Mouse (Mus musculus) liver, adult 2 months (tissue): ENCODE measurements at regions not wholly inside any gene's neighbourhood (a gene's known extent, or its start where the extent isn't known, plus 50 kb on each side); places are given as distances from the start of the nearest gene placed in this dataset.

ENCODE experiments used
- DNase-seq: peaks from one replicate; pipeline ENCODE4 v3.0.0-alpha.2; 2011; ENCODE audit warnings: low read depth, low spot score; ENCODE audit errors: extremely low read depth
- H3K27ac ChIP-seq: fragments of 200-500 bp; replicated peaks from 2 replicates; pipeline ENCODE4 v1.5.1; 2012; ENCODE audit warnings: low read depth, mild to moderate bottlenecking, control low read depth, inconsistent platforms, low read length; ENCODE audit not compliant: insufficient read depth
- H3K27me3 ChIP-seq: fragments of 200-500 bp; 2 replicates; pipeline ENCODE4 v1.6.1; 2012; ENCODE audit warnings: mild to moderate bottlenecking, moderate library complexity, low read length, inconsistent platforms; ENCODE audit not compliant: control insufficient read depth, insufficient read depth
- H3K36me3 ChIP-seq: fragments of 200-500 bp; 2 replicates; pipeline ENCODE4 v1.6.1; 2012; ENCODE audit warnings: low read length, inconsistent platforms; ENCODE audit not compliant: control insufficient read depth, insufficient read depth
- H3K4me1 ChIP-seq: fragments of 200-500 bp; 2 replicates; pipeline ENCODE4 v1.6.1; 2011; ENCODE audit warnings: low read length; ENCODE audit not compliant: control insufficient read depth, insufficient read depth
- H3K4me3 ChIP-seq: fragments of 200-500 bp; 2 replicates; pipeline ENCODE4 v1.5.1; 2011; ENCODE audit warnings: low read depth, mild to moderate bottlenecking, control low read depth, low read length, moderate library complexity; ENCODE audit not compliant: insufficient read depth
- H3K79me2 ChIP-seq: fragments of 200-500 bp; 2 replicates; pipeline ENCODE4 v1.6.1; 2012; ENCODE audit warnings: inconsistent platforms, mild to moderate bottlenecking, low read length, moderate library complexity; ENCODE audit not compliant: control insufficient read depth, insufficient read depth
- H3K9ac ChIP-seq: fragments of 200-500 bp; 2 replicates; pipeline ENCODE4 v1.6.1; 2012; ENCODE audit warnings: low read depth, mild to moderate bottlenecking, control low read depth, inconsistent platforms, low read length
- CTCF ChIP-seq: fragments of 200-500 bp; IDR thresholded peaks from 2 replicates; pipeline ENCODE4 v1.5.1; 2011; ENCODE audit warnings: low read depth, low read length, control low read depth
- POLR2A ChIP-seq: fragments of 200-500 bp; IDR thresholded peaks from 2 replicates; pipeline ENCODE4 v1.6.1; 2011; ENCODE audit warnings: low read length, control low read depth; ENCODE audit not compliant: insufficient read depth; ENCODE audit errors: extremely low read depth
- WGBS: fragments of 180-500 bp; shearing (Covaris S2); methylation state at CpG from one replicate; pipeline ENCODE4 v1.1.7; 2018; 5-methylcytosine and 5-hydroxymethylcytosine counted together

DNA sequence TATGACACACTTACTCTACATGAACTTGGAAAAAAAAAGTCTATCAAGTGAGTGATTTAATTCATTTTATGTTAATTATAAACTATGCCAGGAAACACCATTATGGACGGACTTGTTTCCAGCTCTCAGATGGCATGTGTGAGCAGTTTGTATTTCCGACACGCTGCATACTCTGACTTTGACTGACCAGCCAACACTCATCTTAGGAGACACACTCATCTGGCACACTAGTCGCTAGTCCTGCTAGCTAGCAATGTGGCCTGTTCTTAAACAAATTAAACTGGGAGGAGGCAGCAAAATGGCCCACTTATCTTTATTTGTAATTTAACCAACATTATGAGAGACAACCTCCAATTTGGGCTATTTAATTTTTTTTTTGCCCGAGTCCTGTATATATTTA is 413.4 kb upstream of the Hnrnpa3 start:
- Histone ChIP-seq H3K27me3 (no peaks in the 10 kb centered on the region), H3K4me3 (no peak overlapping the region), H3K79me2 (no peaks in the 10 kb centered on the region), H3K36me3 (no peaks in the 10 kb centered on the region), H3K4me1 (no peaks in the 10 kb centered on the region), H3K27ac (no peak overlapping the region), H3K9ac (no peak overlapping the region)
- TF ChIP-seq CTCF (no peak), POLR2A (no peak)
- no peak for DNase-seq
- WGBS = 78% methylated on average over 5 of the region's 5 CpGs

DNA sequence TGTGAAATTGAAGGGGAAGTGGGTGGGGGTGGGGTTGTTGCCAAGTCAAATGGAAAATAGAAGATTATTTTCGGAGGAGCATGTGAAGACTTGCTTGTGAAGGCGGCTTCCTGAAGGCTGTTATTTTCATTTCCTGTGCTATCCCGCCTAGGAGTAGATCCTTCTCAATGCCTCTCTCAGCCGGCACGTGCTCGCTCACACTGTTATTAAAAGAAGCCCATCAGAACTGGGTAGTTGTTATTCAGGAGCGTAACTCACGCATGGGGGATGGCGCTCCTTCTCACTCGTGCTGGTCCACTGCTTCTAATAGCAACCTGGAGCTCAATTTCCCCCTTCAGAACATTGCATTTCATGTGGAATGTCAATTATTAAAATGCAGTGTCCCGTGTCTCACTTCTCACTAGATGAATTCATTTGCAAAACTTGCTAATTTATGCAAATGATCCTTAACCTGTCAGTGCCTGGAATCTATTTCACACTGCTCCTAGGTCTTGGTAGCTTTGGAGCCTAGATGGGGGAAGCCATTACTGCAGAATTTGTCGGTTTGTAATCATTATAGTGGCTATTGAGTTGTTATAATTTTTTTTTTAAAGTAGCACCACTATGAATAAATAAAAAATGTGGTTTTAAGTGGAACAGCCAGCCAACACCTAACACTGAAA is 412.8 kb upstream of the Hnrnpa3 start:
- H3K27ac ChIP-seq = no peak overlapping the region
- H3K79me2 ChIP-seq = no peaks in the 10 kb centered on the region
- no peak for DNase-seq
- no peaks in the 10 kb centered on the region for H3K27me3 ChIP-seq
- TF ChIP-seq POLR2A (no peak), CTCF (no peak)
- no peaks in the 10 kb centered on the region for H3K4me1 ChIP-seq
- no peak overlapping the region for H3K9ac ChIP-seq
- H3K4me3 ChIP-seq = no peak overlapping the region
- 52% methylated on average over 12 of the region's 12 CpGs for WGBS
- H3K36me3 ChIP-seq = no peaks in the 10 kb centered on the region

DNA sequence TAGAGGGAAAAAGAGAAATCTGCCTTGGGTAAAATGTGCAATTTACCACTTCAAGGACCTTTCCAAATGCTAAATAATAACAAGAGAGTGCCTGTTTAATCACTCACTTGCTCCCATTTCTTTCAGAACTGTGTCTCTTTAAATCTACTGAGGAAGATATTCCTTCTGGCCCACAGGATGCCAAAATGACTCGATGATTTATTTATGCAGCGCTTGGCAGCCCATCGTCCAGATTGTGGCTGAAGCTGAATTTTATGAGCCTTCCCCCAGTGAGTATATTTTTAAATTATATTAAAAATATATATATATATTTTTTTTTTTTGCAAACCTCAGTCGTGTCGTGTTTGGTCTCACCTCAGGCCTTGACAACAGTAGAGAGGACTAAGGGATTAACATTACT is 410.8 kb upstream of the Hnrnpa3 start:
- Histone ChIP-seq H3K4me1 (no peaks in the 10 kb centered on the region), H3K79me2 (no peaks in the 10 kb centered on the region), H3K36me3 (no peaks in the 10 kb centered on the region), H3K27ac (no peak overlapping the region), H3K4me3 (no peak overlapping the region), H3K9ac (no peak overlapping the region), H3K27me3 (no peaks in the 10 kb centered on the region)
- no peak for TF ChIP-seq POLR2A
- no peak for TF ChIP-seq CTCF
- WGBS = 53% methylated on average over 5 of the region's 5 CpGs
- DNase-seq = no peak

DNA sequence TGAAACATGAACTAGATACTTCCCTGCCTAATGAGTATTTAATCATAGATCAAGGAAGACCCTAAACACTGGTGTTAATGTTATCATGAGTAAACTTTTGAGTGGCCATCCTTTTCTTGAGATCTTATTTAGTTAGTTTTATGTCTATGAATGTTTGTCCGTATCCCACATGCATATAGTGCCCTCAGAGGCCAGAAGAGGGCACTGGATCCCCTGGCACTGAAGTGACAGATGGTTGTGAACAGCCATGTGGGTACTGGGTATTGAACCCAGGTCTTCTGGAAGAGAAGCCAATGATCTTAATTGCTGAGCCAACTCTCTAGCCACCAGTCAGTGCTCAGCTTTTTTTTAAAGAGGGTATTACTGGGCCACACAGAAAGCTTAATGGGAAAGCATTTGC is 408.6 kb upstream of the Hnrnpa3 start:
- H3K27me3 ChIP-seq = no peaks in the 10 kb centered on the region
- no peak overlapping the region for H3K4me3 ChIP-seq
- no peaks in the 10 kb centered on the region for H3K79me2 ChIP-seq
- TF ChIP-seq POLR2A = no peak
- TF ChIP-seq CTCF = no peak
- no peaks in the 10 kb centered on the region for H3K36me3 ChIP-seq
- 66% methylated on average over 1 of the region's 1 CpGs for WGBS
- DNase-seq = no peak
- no peak overlapping the region for H3K27ac ChIP-seq
- no peak overlapping the region for H3K9ac ChIP-seq
- no peaks in the 10 kb centered on the region for H3K4me1 ChIP-seq

DNA sequence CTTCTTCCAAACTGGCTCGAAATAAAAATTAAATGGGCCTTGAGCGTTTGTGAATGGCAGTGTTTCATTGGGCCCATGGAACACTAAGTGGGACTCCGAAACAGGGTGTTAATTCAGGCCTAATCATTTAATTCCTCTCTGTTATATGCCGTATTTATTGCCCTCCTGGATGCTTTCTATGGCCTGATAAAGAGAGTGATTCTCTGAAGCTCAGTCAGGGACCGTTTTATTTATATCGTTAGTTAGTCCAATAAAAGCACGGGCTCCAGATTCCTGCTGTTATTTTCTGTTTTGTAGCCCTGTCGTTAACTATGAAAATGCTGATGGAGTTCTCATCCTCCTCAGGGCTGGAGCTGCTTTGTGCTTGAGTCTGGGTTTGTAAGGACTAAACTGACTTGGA is 406.2 kb upstream of the Hnrnpa3 start:
- Histone ChIP-seq H3K27ac (no peak overlapping the region), H3K4me1 (no peaks in the 10 kb centered on the region), H3K9ac (no peak overlapping the region), H3K36me3 (no peaks in the 10 kb centered on the region), H3K4me3 (no peak overlapping the region), H3K27me3 (no peaks in the 10 kb centered on the region), H3K79me2 (no peaks in the 10 kb centered on the region)
- 83% methylated on average over 8 of the region's 8 CpGs for WGBS
- TF ChIP-seq CTCF (no peak), POLR2A (no peak)
- no peak for DNase-seq

DNA sequence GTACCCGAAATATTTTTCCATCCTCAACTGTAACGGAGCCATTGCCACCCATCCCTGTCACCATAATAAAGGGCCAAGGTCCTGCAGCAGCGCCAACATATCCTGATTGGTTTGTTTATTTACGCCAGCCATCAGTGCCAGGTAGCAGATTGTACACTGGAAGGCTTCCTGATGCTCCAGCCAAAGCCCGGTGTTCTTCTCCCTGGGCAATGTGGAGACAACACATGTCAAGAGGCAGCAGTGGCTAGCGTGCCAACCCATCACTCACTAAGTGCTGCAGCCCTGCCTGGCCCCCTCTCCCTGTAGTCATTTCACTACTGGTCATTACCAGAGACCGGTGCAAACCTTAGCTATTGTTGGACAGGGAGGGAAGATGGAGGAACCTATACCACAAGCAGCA is 393.8 kb upstream of the Hnrnpa3 start:
- H3K9ac ChIP-seq = no peak overlapping the region
- no peaks in the 10 kb centered on the region for H3K36me3 ChIP-seq
- no peak for DNase-seq
- no peaks in the 10 kb centered on the region for H3K79me2 ChIP-seq
- WGBS = 73% methylated on average over 7 of the region's 7 CpGs
- TF ChIP-seq CTCF (no peak), POLR2A (no peak)
- H3K27ac ChIP-seq = no peak overlapping the region
- no peak overlapping the region for H3K4me3 ChIP-seq
- no peaks in the 10 kb centered on the region; the same call in 1 of the 2 replicates for H3K27me3 ChIP-seq
- no peaks in the 10 kb centered on the region for H3K4me1 ChIP-seq
